Mouse (Mus musculus) c-Kit-positive CD71-positive TER-119-negative erythroid progenitor cells, embryonic 14.5 days (primary cell): ENCODE data around the gene Fgfr2.

Experiments
- DNase-seq: peaks from one replicate; pipeline ENCODE4 v3.0.0-alpha.2; 2013; ENCODE audit warnings: low read depth

The Fgfr2 gene

DNA sequence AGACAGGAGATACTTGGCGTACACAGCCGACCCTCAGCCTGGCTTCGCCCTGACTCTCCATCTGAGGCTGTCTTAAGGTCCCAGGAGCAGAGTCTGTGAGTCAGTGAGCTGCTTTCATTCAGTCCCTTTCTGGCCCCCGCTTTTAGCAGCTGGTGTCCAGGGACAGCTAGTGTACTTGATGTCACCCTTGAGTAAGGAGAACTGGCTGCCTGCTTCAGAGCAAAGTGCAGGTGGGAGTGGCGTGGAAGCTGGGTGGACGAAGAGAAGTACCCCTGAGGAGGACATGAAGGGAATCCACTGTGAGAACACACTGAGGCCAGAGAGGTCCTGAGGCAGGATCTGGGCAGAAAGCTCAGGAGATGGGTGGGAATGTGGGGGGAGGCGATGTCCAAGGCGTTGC, 2184.3 kb downstream of the Fgfr2 start:
- no peak for DNase-seq

DNA sequence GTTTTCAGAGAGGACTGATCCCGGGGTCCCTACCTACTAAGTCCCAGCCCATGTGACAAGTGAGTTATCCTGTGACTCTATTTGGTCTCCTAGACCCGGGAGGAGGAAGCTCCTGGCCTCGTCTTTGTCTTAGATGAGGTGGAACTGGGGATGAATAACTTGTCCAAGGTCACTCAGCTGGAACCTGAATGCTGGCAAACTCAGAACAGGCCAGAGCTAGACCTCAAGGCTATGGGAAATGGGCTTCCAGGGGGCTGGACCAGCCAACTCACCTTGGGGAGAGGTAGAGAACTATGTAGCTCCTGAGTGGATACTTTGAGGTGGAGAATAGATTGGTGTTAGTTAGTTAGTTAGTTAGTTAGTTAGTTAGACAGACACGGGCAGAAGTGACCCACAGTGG, 2185.1 kb downstream of the Fgfr2 start:
- DNase-seq = no peak

DNA sequence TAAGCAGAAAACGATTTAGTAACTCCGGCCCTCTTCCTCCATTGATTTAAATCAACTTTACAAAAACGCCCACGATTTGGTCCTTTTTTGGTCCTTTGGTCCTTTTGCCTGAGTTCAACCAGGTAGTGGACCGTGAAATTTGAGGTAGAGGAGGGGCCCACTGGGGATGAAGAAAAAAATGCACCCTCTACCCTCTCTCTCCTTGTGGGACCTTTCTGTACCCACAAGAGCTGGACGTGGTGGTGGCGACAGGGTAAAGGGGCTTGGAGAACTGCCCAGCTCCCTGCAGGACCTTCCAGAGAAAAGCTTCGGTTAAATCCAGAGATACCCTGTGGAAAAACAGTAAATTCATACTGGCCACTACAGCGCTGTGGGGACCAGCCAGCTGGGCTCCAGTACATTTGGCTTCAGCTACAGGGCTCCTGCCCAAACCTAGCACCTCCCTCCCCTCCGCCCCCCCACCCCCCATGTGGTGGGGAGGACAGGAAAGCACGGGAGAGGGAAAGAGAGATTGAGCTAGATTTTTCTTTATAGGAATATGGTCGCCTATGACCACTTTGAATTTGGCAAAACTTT, 2185.8 kb downstream of the Fgfr2 start:
- DNase-seq = no peak

DNA sequence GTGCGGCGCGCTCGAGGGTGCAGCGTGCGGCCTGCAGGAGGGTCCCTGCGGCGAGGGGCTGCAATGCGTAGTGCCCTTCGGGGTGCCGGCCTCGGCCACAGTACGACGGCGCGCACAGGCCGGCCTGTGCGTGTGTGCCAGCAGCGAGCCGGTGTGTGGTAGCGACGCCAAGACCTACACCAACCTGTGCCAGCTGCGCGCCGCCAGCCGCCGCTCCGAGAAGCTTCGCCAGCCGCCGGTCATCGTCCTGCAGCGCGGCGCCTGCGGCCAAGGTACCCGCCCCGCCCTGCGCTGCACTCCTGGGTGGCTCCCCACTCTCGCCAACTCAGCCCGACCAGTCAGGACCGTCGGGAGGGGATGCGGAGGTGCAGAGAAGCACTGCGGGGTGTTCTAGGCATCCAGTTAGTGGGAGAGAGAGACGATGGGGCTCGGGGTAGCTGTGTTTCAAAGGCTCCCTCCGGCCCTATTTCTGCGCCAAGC, 2186.6 kb downstream of the Fgfr2 start:
- no peak for DNase-seq

DNA sequence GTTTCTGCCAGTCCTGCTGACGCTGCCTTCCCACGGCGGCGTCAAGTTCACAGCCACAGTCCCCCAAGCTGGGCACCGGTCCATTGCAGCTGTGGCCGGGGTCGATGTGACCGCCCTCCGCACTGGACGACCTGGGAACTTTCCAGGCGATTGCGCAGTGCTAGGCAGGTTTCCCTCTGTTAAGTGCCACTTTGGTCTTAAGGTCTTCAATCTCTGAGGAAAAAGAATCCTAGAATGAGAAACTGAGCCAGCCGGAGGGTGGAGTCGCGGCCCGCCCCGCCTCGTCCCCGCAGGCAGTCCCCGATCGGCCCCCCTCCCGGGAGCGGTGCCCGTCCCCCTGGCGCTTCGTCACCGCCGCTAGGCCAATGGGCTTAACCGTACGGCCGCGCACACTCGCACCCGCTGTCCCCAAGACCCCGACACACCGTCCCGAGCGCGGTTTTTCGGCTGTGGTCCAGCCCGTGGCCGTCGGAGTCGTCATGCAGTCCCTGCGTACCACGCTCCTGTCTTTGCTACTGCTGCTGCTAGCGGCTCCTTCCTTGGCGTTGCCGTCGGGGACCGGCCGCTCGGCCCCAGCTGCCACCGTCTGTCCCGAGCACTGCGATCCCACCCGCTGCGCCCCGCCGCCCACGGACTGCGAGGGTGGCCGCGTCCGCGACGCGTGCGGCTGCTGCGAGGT, 2187.2 kb downstream of the Fgfr2 start, which contains the start of gene Htra1:
Gene Htra1 (plus strand): TSS at position 319 of the 679 bp plus-strand sequence.
- DNase-seq = no peak

DNA sequence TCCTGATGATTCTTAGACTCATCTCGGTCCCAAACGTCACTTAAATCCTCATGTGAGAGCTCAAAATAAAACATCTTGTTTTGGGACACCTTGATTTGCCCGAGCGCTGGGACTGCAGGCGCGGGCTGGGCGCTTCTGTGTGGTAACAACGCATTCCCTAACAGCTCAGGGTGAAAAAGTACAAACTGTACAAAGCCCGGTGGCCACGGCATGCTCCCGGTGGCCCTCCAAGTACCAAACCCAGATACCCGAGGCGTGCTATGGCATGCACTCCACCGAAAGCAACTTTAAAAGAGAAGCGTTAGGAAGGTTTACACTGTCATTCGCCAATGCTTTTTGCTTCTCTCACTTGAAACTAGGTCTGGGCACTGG, 2187.7 kb downstream of the Fgfr2 start:
- no peak for DNase-seq

DNA sequence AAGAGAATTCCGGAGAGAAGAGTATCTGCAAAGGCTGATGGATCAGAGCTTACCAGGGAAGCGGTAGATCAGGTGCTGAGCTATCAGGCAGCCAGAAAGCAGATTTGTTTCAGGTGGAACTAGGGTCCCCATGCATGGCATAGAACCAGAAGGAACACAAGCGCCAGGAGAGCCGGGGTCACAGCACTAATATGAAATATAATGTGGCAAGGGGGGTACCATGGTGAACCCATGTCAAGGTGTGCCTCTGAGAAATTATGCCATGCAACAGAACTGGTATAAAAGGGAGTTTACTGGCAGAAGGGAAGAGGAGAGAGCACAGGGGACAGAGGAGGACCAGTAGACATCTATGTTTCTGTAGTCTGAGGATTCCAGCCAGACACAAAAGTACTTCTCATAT, 2188.5 kb downstream of the Fgfr2 start:
- DNase-seq = no peak

DNA sequence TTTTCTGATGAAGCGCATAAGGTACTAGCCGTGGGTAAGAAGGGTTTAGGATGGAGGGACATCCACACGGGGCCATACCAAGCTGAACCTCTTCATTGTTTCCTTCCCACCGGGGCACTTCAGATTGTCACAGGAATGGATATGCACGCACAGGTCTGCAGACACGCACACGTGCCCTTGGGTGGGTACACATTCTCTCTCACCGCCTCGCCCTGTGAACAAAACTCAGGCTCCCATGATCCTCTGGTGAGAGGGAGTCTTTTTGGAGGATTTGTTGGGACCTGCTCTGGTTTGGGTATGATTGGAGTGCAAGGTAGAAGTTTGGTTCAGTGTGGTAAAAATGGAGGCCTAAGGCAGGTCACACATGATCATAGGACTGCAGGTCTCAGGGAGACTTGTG, 2190.2 kb downstream of the Fgfr2 start:
- no peak for DNase-seq

DNA sequence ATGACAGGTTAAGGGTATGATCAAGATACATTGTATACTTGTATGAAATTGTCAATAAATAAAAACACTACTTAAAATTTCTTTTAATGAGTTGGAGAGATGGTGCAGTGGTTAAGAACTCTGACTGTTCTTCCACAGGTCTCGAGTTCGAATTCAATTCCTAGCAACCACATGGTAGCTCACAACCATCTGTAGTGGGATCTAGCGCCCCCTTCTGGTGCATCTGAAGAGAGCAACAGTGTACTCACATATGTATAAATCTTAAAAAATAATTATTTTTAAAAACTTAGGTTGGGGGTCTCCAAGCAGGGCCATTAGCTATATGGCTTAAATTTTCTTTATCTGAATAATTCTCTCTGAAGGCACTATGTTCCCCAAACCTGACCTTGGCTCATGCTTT, 2192.7 kb downstream of the Fgfr2 start:
- DNase-seq = no peak

DNA sequence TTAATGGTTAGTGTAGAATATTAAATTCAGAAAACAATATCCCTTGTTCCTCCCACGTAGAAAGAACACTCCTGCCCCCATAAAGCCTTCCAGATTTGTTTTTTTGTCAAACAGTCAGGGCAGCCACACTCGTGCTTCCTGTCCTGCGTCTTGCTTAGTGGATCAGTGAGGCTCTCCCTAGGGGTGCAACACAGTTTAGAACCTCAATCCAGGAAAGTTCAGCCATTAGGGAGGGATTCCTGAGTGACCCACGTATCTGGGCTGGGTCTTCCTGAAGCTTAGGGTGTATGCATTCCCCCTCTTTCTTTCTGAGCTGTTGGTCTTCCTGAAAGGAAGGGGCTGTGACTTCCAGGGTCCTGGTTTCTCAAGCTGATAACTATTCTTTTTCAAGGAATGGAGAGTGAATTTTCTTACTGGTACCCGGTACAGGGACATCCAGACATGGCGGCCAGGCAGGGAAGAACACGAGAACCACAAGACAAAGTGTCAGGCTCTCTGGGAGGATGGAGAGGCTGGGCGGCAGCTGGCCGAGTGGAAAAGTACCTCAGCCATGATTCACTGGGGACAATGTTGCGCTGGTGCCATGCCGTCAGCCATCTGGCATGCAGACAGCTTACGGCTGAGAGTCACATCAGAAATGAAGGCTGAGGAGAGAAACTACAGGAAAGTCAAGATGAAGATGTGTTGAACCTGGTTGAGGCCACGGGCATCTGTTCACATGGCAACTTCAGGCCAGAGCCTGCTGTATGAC, 2200.0 kb downstream of the Fgfr2 start:
- DNase-seq = no peak

DNA sequence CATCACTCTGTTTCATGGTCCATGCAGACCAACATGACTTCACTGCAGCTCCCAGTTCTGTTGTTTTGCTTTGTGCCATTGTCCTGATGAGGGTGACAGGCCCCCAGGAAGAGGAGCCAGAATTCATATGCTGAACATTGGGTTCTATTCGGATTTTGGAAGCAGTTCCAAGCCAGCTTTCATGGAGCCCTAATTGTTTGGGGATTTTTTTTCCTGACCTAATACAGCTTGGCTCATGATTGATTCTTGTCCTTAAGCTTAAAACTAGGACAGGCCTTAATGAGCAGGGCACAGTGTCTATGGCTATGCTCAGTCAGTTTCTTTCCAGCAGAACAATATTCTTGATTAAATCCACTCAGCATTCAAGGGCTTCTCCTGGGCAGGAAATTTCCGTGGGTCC, 2204.9 kb downstream of the Fgfr2 start:
- no peak for DNase-seq

DNA sequence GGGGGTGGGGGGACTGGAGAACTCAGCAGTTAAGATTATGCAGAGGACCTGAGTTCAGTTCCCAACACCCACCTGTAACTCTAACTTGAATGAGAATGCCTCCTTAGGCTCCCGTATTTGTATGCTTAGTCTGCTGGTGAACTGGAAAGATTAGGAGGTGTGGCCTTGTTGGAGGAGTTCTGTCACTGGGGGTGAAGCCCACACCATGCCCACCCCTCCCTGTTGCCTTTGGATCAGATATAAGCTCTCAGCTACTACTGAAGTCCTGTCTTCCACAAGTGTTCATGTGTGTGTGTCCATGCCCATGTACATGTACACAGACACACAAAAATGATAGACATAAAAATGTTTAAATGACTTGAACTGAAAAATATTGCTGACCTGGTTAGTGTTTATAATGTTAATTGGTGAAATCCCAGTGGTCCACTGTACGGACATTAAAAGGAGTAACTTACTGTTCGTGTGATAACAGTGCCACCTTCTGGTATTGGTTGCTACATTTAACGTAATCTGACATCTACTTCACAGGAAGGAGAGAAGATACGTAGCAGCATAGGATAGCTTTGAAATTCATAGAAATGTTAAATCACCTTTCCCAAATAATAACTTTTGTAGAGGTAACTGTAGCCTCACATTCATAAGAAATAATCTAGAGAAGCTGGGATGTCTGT, 2208.3 kb downstream of the Fgfr2 start:
- DNase-seq = no peak

DNA sequence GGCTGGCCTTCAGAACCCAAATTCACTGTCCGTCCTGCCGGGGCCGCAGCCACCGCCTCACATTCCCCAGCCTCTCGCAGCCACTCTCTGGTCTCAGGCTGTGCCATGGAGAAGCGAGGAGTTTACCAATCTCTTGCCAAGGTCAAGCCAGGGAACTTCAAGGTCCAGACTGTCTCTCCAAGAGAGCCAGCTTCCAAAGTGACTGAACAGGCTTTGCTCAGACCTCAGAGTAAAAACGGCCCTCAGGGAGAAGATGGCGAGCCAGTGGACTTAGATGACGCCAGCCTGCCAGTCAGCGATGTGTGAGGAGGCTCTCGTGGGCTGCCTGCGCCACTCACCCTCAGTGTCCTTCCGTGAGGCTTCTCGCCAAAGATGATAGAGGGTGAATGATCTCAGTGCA, 2212.3 kb downstream of the Fgfr2 start:
- DNase-seq = no peak

DNA sequence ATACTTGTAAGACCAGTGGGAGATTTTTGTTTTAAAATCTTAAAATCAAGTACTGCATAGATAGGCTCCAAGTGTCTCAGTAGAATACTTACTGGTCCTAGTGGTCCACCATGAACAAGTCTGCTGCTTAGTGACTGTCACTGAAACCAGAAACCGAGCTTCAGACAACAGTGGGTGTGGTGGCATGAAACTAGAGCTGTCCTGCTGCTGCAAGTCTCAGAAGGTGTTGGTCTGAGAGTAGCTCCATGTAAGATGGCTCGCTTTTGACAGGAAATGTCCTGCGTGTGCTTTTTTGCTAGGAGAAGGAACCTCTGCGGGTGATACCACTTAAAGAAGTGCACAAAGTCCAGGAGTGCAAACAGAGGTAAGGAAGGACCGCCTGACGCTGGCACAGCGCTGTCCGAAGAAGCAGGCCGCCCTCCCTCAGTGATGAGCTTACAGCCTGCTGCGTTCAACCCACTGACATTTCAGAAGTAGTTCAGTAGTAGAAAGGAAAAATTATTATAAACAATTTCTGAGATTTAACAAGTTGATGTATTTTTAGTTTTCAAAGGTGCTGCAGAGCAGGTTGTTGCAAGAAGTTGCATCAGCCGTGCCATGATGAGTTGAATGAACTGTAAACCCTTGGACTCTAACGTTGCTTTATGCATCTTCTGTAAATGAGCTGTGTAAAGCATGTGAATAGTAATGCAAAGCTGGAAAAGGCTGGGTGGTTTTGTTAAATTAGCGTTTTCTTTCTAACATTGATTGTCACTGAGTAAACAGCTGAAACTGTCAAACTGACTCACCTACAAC, 2218.4 kb downstream of the Fgfr2 start:
- DNase-seq = no peak

DNA sequence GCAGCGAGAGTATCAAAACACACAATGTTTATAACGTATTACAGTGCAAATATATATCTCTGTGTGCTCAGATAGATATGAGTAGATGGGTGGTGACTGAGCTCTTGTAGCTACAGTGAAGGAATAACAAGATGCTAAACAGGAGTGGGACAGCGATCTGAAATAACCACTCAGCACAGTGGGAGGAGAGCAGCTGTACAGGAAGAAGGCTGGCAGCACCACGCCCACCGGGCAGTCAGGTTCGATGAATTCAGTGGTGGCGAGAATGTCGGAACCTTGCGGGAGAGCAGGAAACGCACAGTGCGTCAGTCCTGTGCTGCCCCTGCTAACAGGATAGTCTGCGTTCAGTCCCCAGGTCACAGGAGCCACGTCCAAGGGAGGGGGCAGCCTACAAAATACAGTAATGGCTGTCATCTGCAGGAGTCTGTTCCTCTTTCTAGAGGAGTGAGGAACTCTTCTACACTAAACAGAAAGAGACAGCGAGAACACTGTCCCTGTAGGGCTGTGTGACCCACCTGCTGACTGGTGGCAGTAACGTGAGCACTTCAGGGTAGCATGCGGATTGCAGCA, 2219.6 kb downstream of the Fgfr2 start:
- no peak for DNase-seq

DNA sequence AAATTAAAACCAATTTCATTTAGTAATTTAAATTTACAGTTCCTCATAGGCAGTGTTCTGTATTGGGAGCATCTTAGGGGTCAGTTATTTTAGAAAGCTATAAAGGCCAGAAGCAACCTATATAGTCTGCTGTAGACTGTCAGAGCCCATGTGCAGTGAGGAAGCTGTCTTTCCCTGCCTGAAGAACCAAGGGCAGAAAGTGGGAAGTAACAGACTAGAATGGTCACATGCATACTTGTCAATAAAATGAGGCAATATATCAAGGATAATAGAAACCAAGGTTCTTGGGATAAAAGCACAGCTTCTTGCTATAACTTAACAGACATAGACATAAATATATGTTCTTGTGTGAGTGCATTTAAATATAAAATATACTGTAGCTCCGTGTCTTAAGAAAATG, 2220.2 kb downstream of the Fgfr2 start:
- no peak for DNase-seq

DNA sequence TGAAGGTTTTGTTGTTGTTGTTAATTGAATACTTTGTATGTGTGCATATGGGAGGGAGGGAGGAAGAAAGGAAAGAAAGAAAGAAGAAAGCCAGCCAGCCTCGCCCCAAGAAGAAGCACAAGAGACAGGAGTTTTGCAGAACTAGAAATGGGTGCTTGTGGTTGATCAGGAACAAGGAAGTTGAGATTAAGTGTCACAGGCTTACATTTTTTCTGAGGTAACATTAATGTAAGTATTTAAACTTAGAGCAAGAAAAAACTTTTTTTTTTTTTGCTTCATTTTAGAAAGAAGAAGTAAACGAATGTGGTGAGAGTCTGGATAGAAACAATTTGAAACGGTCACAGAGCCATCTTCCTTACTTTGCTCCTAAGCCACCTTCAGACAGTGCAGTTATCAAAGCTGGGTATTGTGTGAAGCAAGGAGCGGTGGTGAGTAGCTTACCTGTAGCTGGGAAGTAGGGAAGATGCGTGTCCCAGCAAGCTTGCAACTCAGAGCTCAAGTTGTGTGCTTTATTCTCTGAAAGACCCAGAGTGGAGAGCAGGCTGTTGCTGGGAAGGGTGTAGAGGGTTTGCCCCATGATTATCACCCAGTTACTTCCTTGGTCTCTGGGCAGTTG, 2222.8 kb downstream of the Fgfr2 start:
- DNase-seq = no peak

DNA sequence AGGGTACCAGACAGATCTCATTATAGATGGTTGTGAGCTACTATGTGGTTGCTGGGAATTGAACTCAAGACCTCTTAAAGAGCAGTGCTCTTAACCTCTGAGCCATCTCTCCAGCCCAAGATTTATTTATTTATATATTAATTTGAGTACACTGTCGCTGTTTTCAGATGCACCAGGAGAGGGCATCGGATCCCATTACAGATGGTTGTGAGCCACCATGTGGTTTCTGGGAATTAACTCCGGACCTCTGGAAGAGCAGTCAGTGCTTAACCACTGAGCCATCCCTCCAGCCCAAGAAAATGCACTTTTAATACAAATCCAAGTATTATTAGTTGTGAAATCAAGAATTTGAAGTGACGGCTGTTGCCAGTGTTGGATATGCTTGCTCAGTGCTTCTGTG, 2224.8 kb downstream of the Fgfr2 start:
- no peak for DNase-seq

DNA sequence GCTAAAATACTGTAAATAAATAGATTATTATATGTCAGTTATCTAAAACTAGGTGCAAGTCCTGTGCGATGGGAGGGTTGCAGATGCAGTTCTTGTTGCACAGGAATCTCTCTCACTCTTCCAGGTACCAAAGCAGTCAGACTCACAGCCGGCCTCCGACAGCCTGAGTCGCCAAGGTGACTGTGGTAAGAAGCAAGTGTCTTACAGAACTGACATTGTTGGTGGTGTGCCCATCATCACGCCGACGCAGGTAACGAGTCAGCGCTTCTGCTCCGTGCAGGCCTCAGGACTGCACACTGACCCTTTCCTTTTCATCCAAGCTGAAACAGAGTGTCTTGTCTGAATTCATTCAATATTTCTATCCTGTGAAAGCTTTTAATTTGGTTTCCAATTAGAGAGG, 2225.9 kb downstream of the Fgfr2 start:
- DNase-seq = no peak

DNA sequence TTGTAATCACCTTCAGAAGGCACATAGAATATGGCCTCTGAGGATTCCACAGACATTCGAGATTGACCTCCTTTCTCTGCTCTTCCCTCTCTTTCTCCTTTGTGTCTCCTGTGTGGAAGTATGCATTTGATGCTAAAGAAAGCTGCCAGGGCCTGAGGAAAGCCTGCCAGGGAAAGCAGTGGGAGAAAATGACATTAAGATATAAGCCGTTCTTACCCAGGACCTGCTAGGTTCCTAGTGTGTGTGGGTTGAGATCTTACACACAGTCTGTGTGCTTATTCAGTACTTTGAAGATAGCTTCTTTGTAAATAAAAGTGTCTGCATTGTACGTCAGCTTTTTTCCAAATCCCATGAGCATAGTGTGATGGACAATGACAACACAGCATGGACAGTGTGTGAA, 2227.1 kb downstream of the Fgfr2 start:
- DNase-seq = no peak

DNA sequence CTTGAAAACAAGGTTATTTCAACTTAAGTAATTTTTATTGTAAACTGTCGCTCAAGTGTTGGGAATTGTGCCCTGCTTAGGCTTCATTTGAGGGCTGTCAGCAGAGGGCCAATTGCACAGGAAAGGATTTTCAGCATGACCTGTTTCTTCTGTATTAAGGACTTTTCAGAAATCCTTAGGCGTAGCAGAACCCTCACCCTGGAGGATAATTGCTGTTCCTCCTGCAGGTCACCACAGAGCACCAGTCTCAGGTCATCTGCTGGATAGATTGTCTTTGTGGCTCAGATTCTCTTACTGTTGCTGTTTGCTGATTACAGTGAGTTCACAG, 2227.6 kb downstream of the Fgfr2 start:
- DNase-seq = no peak
